Mouse (Mus musculus): ENCODE results near the gene Slc2a4. TPM values are rescaled to one million over a fixed set of nuclear protein-coding genes. Genes with fewer than 3 reads are reported as not detected.

Slc2a4 gene
- polyA plus RNA-seq, 1 experiment from 2014 or later: 11.0 TPM

DNA sequence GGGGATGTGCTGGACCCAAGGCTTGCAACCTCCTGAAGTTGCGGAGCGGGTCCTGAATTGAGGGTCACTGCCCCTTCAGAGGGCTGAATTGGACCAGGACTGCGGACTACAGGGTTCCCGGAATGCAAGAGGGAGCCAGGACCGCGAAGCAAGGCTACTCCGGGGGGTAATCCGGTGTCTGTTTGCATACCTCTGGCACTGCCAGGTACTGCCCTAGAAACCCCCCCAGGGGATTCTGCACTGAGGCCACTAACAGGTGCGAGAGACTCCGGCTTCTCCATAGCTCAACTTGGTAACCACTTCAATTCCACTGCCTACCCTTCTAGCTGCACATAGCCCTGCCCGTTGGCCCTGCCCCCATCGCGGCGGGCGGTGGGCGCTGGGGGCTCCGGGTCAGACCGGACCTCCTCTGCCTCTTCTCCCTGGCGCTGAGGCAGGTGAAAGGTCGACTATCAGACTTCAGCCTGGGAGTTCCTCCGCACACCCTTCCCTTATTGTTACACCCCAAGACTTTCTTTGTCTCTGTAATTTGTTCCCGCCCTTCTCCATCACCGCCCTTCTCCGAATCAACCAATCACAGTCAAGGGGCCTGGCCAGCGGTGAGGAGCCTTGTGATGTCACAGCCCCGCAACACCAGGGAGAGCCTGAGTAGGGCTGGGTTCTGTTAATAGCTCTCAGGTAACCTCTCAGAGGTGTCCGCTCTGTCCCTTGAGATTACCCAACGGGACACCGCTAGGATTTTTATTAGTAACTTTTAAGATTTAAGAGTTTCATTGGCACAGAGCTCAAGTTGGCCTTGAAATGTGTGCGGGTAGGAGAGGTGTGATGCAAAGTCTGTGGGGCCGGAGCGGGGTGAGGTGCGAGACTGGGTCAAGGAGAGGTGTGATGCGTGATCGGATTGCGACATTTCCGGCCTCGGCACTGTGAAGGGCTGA, 47.2 kb downstream of the Slc2a4 start, which contains the start of the genes 2810408A11Rik and Neurl4:
Gene 2810408A11Rik (minus strand): TSS at position 517 of the 935 bp plus-strand sequence.
Gene Neurl4 (plus strand): TSS at position 602 of the 935 bp plus-strand sequence.
- no peaks in the 10 kb centered on the region for H3K9me3 ChIP-seq
- H3K27me3 ChIP-seq (ENCODE audit: insufficient read depth, poor library complexity, severe bottlenecking): no peaks in the 10 kb centered on the region
- H3K4me1 ChIP-seq (replicated peaks): peaks cover 50% of the 10 kb centered on the region
- DNase-seq (ENCODE audit: low spot score): peak; percentile 92
- H3K36me3 ChIP-seq: peaks cover 29% of the 10 kb centered on the region
- peak within 1 kb of the TSS; percentile 98 for H3K4me3 ChIP-seq
- H3K27ac ChIP-seq: peak within 1 kb of the TSS; percentile 99
- WGBS: under 1% methylated on average over 38 of the region's 38 CpGs

DNA sequence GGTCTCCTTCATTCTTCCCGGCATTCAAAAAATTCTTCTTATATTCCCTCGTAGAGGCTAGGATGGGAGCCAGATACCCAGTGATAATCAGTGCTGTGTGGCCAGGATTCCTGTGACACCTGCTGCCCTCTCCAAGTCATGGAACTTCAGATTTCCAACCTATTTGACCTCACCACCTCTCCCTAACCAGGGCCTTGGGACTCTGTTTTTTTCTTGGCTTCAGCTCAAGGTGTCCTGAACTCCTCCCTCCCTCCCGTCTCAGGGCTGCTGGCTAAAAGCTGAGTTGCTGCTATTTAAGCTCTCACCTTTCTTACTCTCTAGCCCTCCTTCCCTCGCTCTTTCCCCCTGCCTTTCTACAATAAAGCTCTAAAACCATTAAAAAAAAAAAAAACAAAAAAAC, 48.1 kb downstream of the Slc2a4 start:
- H3K4me1 ChIP-seq (replicated peaks): peaks cover 53% of the 10 kb centered on the region
- H3K36me3 ChIP-seq: peaks cover 20% of the 10 kb centered on the region
- WGBS: 31% methylated on average over 4 of the region's 4 CpGs
- H3K27me3 ChIP-seq (ENCODE audit: insufficient read depth, poor library complexity, severe bottlenecking): no peaks in the 10 kb centered on the region
- no peaks in the 10 kb centered on the region for H3K9me3 ChIP-seq
- DNase-seq (ENCODE audit: low spot score): no peak
- H3K27ac ChIP-seq: peak overlapping the region; percentile 99
- H3K4me3 ChIP-seq: peak overlapping the region; percentile 98

DNA sequence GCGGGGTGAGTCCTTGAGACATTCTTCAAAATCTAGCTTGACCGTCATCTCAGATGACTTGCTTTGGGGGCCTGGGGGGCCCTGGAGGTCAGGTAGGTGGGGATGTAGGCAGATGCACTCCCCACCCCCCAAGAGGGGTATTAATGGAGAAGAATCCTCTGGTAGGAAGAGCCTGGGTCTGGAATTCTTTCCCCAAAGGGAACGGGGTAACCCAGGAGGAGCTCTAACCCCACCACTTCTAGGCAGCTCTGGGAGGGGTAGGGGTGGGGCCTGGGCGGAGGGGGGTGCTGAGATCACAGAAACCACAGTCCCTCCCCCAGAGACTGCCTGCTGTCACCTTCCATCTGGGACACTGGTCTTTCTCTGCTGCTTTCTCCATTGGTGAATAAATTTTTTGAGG, 52.7 kb downstream of the Slc2a4 start, which contains the start of gene Acap1:
Gene Acap1 (minus strand): TSS at position 249 of the 400 bp plus-strand sequence.
- Histone ChIP-seq H3K36me3 (no peaks in the 10 kb centered on the region), H3K9me3 (no peaks in the 10 kb centered on the region), H3K4me1 (replicated peaks) (peaks cover 33% of the 10 kb centered on the region), H3K4me3 (no peak within 1 kb of the TSS), H3K27ac (0 out of 2 replicates have a peak within 1 kb of the TSS, but pooled peaks have one; percentile 16), H3K27me3 (ENCODE audit: insufficient read depth, poor library complexity, severe bottlenecking) (no peaks in the 10 kb centered on the region)
- 75% methylated on average over 4 of the region's 4 CpGs for WGBS
- DNase-seq (ENCODE audit: low spot score): no peak

DNA sequence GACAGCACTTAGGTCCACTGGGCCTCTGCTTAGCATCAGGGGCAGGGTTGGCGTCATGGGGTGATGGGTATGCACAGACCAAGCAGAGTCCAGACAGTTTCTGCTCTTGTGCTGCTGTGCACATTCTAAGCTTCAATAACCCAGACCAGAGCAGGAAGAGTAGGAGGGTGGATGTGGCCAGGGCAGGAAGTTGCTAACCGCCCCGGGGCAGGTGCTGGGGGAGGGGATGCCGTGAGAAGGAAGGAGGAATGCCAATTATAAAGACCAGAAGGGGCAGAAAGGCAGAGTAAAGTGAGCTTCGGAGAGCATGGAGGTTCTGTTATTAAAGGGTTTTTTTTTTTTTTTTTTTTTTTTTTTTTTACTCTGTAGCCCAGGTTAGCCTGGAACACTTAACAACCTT, 53.3 kb downstream of the Slc2a4 start:
- H3K27me3 ChIP-seq (ENCODE audit: insufficient read depth, poor library complexity, severe bottlenecking): no peaks in the 10 kb centered on the region
- WGBS: 85% methylated on average over 5 of the region's 5 CpGs
- H3K27ac ChIP-seq: no peak overlapping the region
- no peaks in the 10 kb centered on the region for H3K36me3 ChIP-seq
- peaks cover 26% of the 10 kb centered on the region for H3K4me1 ChIP-seq (replicated peaks)
- H3K9me3 ChIP-seq: no peaks in the 10 kb centered on the region
- H3K4me3 ChIP-seq: no peak overlapping the region
- no peak for DNase-seq (ENCODE audit: low spot score)

Other genes with a start within 250 kb of the Slc2a4 start
- 31.1 and 37.9 TPM in 2 replicates for gene Polr2a, start 189.6 kb downstream of the Slc2a4 start, polyA plus RNA-seq (2016; fragmentation: Nextera tagmentation; extraction: Ambion mirVana)
- gene Slc35g3, start 186.2 kb downstream of the Slc2a4 start, polyA plus RNA-seq (2016; fragmentation: Nextera tagmentation; extraction: Ambion mirVana): 0.50 TPM in 1 of 2 replicates, not detected in the other
- 0.80 and 1.2 TPM in 2 replicates for gene Zbtb4, start 182.3 kb downstream of the Slc2a4 start, polyA plus RNA-seq (2016; fragmentation: Nextera tagmentation; extraction: Ambion mirVana)
- gene Chrnb1, start 152.2 kb downstream of the Slc2a4 start, polyA plus RNA-seq (2016; fragmentation: Nextera tagmentation; extraction: Ambion mirVana): 1.6 and 2.2 TPM in 2 replicates
- 0.76 and 1.8 TPM in 2 replicates for gene Fgf11, start 146.3 kb downstream of the Slc2a4 start, polyA plus RNA-seq (2016; fragmentation: Nextera tagmentation; extraction: Ambion mirVana)
- 1.3 and 1.5 TPM in 2 replicates for gene Tmem102, start 142.6 kb downstream of the Slc2a4 start, polyA plus RNA-seq (2016; fragmentation: Nextera tagmentation; extraction: Ambion mirVana)
- not detected in 2 replicates for gene Gm39566, start 132.9 kb downstream of the Slc2a4 start, polyA plus RNA-seq (2016; fragmentation: Nextera tagmentation; extraction: Ambion mirVana)
- gene Spem2, start 129.7 kb downstream of the Slc2a4 start, polyA plus RNA-seq (2016; fragmentation: Nextera tagmentation; extraction: Ambion mirVana): not detected in 2 replicates
- 0.34 TPM in 1 of 2 replicates, not detected in the other for gene Spem1, start 126.0 kb downstream of the Slc2a4 start, polyA plus RNA-seq (2016; fragmentation: Nextera tagmentation; extraction: Ambion mirVana)
- 5.8 and 9.1 TPM in 2 replicates for gene Nlgn2, start 110.4 kb downstream of the Slc2a4 start, polyA plus RNA-seq (2016; fragmentation: Nextera tagmentation; extraction: Ambion mirVana)
- gene Tmem256, start 109.7 kb downstream of the Slc2a4 start, polyA plus RNA-seq (2016; fragmentation: Nextera tagmentation; extraction: Ambion mirVana): 312 and 362 TPM in 2 replicates
- gene Plscr3, start 101.8 kb downstream of the Slc2a4 start, polyA plus RNA-seq (2016; fragmentation: Nextera tagmentation; extraction: Ambion mirVana): 85.3 and 88.7 TPM in 2 replicates
- gene Tnk1, start 89.5 kb downstream of the Slc2a4 start, polyA plus RNA-seq (2016; fragmentation: Nextera tagmentation; extraction: Ambion mirVana): 0.77 and 1.7 TPM in 2 replicates
- not detected in 2 replicates for gene Tmem95, start 70.2 kb downstream of the Slc2a4 start, polyA plus RNA-seq (2016; fragmentation: Nextera tagmentation; extraction: Ambion mirVana)
- 5.2 and 6.8 TPM in 2 replicates for gene Kctd11, start 66.8 kb downstream of the Slc2a4 start, polyA plus RNA-seq (2016; fragmentation: Nextera tagmentation; extraction: Ambion mirVana)
- 1.2 and 1.4 TPM in 2 replicates for gene Acap1, start 52.6 kb downstream of the Slc2a4 start, polyA plus RNA-seq (2016; fragmentation: Nextera tagmentation; extraction: Ambion mirVana)
- 11.4 and 15.2 TPM in 2 replicates for gene 2810408A11Rik, start 47.2 kb downstream of the Slc2a4 start, polyA plus RNA-seq (2016; fragmentation: Nextera tagmentation; extraction: Ambion mirVana)
- 12.5 and 13.4 TPM in 2 replicates for gene Neurl4, start 47.1 kb downstream of the Slc2a4 start, polyA plus RNA-seq (2016; fragmentation: Nextera tagmentation; extraction: Ambion mirVana)
- 96.8 and 105 TPM in 2 replicates for gene Gps2, start 34.3 kb downstream of the Slc2a4 start, polyA plus RNA-seq (2016; fragmentation: Nextera tagmentation; extraction: Ambion mirVana)
- gene Eif5a, start 26.2 kb downstream of the Slc2a4 start, polyA plus RNA-seq (2016; fragmentation: Nextera tagmentation; extraction: Ambion mirVana): 2,350 and 2,667 TPM in 2 replicates
- gene Ybx2, start 12.4 kb downstream of the Slc2a4 start, polyA plus RNA-seq (2016; fragmentation: Nextera tagmentation; extraction: Ambion mirVana): 2.8 and 2.9 TPM in 2 replicates
- 14.6 and 37.6 TPM in 2 replicates for gene Cldn7, start 16.6 kb upstream of the Slc2a4 start, polyA plus RNA-seq (2016; fragmentation: Nextera tagmentation; extraction: Ambion mirVana)
- 22.6 and 25.7 TPM in 2 replicates for gene Ctdnep1, start 33.0 kb upstream of the Slc2a4 start, polyA plus RNA-seq (2016; fragmentation: Nextera tagmentation; extraction: Ambion mirVana)
- 156 and 167 TPM in 2 replicates for gene Elp5, start 34.3 kb upstream of the Slc2a4 start, polyA plus RNA-seq (2016; fragmentation: Nextera tagmentation; extraction: Ambion mirVana)
- 421 and 580 TPM in 2 replicates for gene Gabarap, start 43.0 kb upstream of the Slc2a4 start, polyA plus RNA-seq (2016; fragmentation: Nextera tagmentation; extraction: Ambion mirVana)
- gene Phf23, start 47.6 kb upstream of the Slc2a4 start, polyA plus RNA-seq (2016; fragmentation: Nextera tagmentation; extraction: Ambion mirVana): 93.7 and 98.1 TPM in 2 replicates
- gene Dvl2, start 52.4 kb upstream of the Slc2a4 start, polyA plus RNA-seq (2016; fragmentation: Nextera tagmentation; extraction: Ambion mirVana): 50.3 and 51.8 TPM in 2 replicates
- gene Acadvl, start 67.2 kb upstream of the Slc2a4 start, polyA plus RNA-seq (2016; fragmentation: Nextera tagmentation; extraction: Ambion mirVana): 44.9 and 51.7 TPM in 2 replicates
- gene Dlg4, start 68.8 kb upstream of the Slc2a4 start, polyA plus RNA-seq (2016; fragmentation: Nextera tagmentation; extraction: Ambion mirVana): 16.4 and 19.9 TPM in 2 replicates
- 0.68 and 1.3 TPM in 2 replicates for gene Asgr1, start 105.9 kb upstream of the Slc2a4 start, polyA plus RNA-seq (2016; fragmentation: Nextera tagmentation; extraction: Ambion mirVana)
- 0.51 TPM in 1 of 2 replicates, not detected in the other for gene Asgr2, start 144.5 kb upstream of the Slc2a4 start, polyA plus RNA-seq (2016; fragmentation: Nextera tagmentation; extraction: Ambion mirVana)
- gene Mgl2, start 182.1 kb upstream of the Slc2a4 start, polyA plus RNA-seq (2016; fragmentation: Nextera tagmentation; extraction: Ambion mirVana): not detected in 2 replicates
- 0.35 and 0.81 TPM in 2 replicates for gene Clec10a, start 208.0 kb upstream of the Slc2a4 start, polyA plus RNA-seq (2016; fragmentation: Nextera tagmentation; extraction: Ambion mirVana)